Mouse (Mus musculus) cerebellum, adult 9-10 months (tissue): ENCODE measurements around the gene Rd3.

ENCODE experiments used
- DNase-seq: peaks from one replicate; pipeline ENCODE4 v3.0.0; 2022

Gene Rd3

GRCm38 (mm10) chr1:191977187-191977586, at the start of gene Rd3:
Gene Rd3, plus strand, starts transcription at chr1:191977370.
- DNase-seq = no peak

DNA sequence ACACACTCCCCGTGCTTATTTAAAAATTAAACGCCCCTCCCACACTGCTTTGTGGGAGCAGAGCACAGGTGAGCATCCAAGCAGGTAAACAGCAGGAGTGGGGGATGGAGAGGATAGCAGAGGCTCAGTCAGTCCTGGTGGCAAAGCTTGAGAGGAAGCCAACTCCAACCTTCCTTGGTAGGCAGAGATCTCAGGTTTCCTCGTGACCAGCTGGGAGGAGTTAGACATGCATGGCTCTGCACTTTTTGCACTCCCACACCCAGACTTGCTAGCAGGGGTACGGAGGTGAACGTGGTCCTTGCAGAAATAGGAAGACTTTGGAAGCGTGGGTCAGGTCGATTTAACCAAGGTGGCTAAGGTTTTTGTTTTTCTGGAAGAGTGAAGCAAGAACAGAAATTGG, 48.8 kb upstream of the Rd3 start:
- no peak for DNase-seq

DNA sequence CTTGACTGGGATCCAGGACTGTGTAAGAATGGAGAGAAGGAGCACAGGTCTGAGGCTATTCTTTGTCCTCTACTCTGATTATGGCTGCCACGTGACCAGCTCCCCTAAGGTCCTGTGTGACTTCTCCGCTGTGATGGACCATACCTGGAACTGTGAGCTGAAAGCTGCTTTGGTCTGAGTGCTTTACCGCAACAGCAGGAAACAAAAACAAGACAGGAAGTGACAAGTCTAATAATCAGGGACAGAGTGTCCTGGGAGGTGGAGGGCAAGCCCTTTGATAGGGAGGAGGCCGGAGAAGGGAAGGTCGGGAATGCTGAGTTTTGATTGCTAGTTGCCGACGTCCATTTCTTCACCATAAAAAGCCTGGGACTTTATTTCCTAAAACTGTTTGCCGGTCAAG, 48.1 kb upstream of the Rd3 start:
- DNase-seq = no peak

DNA sequence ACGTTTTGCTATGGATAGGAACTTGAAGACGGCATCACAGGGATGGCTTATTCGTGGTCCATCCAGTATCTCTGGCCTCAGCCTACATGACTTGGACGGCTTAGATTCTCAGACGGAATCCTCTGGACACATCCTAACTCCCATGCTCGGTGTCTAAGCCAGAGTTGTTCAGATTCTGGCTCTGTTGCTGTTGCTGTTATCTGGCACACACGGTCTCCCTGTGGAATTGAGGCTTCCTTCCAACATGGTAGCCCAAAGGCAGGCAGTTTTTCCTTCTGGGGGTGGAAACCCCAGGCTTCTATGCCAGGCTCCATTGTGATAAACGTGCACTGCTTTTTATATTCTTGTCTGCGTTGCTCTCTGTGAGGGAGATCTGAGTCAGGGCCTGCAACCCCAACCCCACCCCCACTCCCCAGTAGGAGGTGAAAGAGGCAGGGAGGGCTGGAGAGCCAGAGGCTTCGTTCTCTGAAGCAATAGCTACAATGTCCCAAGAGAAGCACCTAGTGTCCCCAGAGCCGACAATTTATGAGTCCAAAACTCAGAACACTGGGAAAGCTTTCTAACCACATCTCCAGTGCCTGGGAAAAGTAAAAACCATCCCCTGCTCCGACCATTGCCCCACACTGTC, 47.2 kb upstream of the Rd3 start:
- DNase-seq = no peak

DNA sequence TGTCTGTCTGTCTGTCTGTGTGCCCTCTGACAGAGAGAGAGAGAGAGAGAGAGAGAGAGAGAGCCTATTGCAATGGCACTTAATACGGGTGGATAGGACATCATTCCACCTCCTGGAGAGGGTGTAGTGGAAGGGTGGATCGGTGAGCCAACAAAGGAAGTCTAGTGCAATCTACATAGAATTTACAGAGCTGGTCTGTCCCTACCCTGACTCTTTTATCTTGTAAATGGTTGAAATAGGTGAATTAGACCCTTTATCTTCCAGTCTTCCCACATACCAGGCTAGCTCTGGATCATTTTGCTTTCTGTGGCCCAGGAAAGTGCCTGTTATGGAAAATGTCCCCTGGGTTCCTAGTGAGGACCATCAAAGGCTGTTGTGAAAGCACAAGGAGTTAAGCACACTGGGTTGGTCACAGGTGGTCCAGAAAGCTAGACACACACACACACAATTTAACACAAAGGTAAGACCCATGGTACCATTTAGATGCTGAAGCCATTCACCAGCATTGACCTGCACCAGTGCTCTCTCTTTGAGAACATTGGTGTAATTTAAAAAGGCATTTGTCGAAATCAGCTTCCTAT, 46.6 kb upstream of the Rd3 start:
- DNase-seq = no peak

DNA sequence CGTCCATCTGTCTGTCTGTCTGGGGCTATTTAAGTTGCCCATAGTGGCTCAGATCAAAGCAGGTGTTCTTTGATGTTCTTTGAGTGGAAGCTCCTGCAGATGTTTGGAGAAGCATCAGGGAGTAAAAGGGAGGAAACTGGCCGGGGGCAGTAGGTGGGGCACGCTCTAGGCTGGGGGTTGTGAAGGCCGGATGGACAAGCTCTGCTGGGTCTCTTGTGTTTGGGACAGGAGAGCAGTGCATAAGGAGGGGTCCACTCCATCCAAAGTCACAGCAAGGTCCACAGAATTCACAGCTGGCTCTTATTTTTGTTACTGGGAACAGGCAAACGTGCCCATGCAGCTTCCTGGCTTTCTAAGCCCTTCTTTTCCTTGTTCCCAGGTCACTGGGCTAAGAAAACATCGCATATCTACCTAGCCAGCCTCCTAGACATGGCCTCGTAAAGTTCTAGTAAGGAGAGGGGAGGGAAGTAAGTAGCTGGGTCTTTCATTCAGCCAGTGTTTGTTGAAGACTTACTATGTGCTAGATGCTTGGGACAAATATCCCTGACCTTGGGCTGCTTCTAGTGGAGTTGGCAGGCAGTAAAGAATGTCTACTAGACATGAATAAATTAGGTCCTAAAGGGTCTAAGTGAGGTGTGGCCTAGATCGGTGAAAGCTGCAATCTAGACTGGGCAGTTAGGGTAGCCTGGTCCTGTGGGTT, 44.7 kb upstream of the Rd3 start:
- DNase-seq = no peak

- DNase-seq = no peak
Measured at GRCm38 (mm10) chr1:191932986-191933632, 44.1 kb upstream of the Rd3 start.

- DNase-seq = no peak
Measured at GRCm38 (mm10) chr1:191943638-191944037, 33.5 kb upstream of the Rd3 start.

DNA sequence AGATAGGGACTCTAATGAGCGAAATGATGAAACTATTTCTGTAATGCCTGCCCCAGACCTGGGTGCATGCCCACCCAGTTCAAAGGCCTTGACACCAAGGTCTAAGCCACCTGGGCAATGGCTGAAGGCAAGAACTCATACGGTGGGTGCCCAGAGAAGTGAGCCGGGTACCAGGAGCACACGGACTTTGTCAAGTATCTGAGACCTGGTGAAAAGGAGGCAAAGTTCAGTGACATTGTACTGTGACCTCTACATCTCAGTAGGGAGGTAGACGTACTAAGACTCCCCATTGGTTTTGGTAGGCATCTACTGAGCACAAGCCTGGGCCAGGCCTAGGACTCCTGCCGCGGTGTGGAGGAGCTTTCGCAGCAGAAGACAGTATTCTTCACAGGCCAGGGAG, 31.8 kb upstream of the Rd3 start:
- DNase-seq = no peak

- no peak for DNase-seq
Measured at GRCm38 (mm10) chr1:191945756-191946155, 31.4 kb upstream of the Rd3 start.

- DNase-seq = no peak
Measured at GRCm38 (mm10) chr1:191946261-191946660, 30.9 kb upstream of the Rd3 start.

GRCm38 (mm10) chr1:191946835-191947234, 30.3 kb upstream of the Rd3 start:
- DNase-seq = no peak

- no peak for DNase-seq
Measured at GRCm38 (mm10) chr1:191947796-191948195, 29.4 kb upstream of the Rd3 start.

GRCm38 (mm10) chr1:191948600-191948999, 28.6 kb upstream of the Rd3 start:
- no peak for DNase-seq

DNA sequence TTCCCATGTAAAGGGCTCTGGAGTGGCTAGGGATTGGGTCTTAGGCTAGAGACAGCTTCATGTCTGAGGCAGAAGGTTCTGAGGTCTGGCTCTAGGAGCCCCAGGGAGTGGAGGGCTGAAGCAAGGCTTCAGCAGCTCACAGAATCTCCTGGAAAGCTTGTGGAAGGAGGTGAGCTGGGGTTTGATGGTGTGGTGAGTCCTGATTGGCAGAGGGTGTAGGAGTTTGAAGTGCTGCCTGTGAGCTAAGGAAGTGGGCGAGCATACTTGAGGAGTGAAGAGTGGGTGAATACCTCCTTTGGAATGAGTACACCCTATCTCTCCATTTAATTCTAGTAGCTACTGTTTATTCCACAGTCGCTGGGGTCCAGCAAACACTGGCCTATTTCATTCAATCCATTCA, 26.6 kb upstream of the Rd3 start:
- DNase-seq = no peak

GRCm38 (mm10) chr1:191952733-191953335, 24.3 kb upstream of the Rd3 start:
- DNase-seq = no peak

- no peak for DNase-seq
Measured at GRCm38 (mm10) chr1:191955101-191955500, 22.1 kb upstream of the Rd3 start.

GRCm38 (mm10) chr1:191956261-191956660, 20.9 kb upstream of the Rd3 start:
- DNase-seq = no peak

GRCm38 (mm10) chr1:191956871-191957270, 20.3 kb upstream of the Rd3 start:
- no peak for DNase-seq

- peak; percentile 17 for DNase-seq
Measured at GRCm38 (mm10) chr1:191957321-191957720, 19.8 kb upstream of the Rd3 start.

DNA sequence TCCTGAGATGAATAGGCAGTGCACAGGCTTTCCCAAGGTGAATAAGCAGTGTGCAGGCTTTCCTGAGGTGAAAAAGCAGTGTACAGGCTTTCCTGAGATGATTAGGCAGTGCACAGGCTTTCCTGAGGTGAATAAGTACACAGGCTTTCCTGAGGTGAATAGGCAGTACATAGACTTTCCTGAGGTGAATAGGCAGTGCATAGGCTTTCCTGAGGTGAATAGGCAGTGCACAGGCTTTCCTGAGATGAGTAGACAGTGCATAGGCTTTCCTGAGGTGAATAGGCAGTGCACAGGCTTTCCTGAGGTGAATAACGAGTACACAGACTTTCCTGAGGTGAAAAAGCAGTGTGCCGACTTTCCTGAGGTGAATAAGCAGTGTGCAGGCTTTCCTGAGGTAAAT, 16.2 kb upstream of the Rd3 start:
- no peak for DNase-seq

- no peak for DNase-seq
Measured at GRCm38 (mm10) chr1:191963413-191963812, 13.8 kb upstream of the Rd3 start.

GRCm38 (mm10) chr1:191963948-191964772, 13.0 kb upstream of the Rd3 start:
- peak; percentile 62 for DNase-seq
